8 mouse cellular contexts compared by ENCODE assay signal in the genomic region with DNA sequence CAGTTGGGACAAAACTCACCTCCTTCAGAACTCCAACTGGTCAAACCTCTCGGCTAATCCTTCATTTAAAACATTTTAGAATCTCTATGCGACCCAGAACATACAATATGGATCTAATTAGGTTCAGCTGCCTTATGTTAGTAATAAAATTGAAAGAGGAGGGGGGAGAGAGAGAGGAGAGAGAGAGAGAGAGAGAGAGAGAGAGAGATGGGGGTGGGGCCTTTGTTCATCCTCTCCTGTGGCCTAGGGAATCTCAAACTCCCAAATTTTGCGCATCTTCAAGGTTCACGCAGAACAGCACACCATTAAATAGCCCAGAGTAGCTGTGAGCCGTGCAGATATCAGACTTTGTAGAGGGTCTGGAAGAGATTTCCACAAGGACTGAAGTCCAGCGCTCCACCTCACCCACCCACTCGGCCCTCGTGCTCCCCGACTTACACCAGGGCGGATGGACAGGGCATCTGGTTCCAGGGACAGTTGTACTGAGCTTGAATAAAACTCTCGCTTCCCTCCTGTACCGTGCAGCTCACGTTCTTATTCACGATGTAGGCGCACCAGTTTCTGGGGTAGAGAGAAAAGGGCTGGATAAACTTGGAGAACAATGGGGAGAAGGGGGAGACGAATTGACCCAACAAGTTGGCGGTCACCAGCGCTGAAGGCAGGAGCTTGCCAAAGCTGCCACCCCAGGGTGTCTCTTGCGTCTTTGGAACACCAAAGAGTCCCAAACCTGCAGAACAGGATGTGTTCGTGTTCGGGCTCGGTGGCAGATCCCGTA. TPM values are rescaled to one million over a fixed set of nuclear protein-coding genes. Genes with fewer than 3 reads are reported as not detected.
DNase-seq lines count a peak whose midpoint lies in the region; ATAC-seq and TF ChIP-seq lines count a peak whose summit lies in the region.

No protein-coding gene starts in this region.

- no peak for TF ChIP-seq EP300 in heart, adult 2 months (IDR thresholded peaks at IDR 0.05; ENCODE audit: insufficient read depth, low read depth, low read length)

- no peaks in the 10 kb centered on the region for H3K36me3 ChIP-seq in heart, adult 2 months (ENCODE audit: control insufficient read depth, insufficient read depth, low read length)
- no peaks in the 10 kb centered on the region for H3K36me3 ChIP-seq in ES-E14 (ENCODE audit: control insufficient read depth, insufficient read depth, low read length, poor library complexity, severe bottlenecking)
- H3K36me3 ChIP-seq in forebrain, embryonic 10.5 days (replicated peaks), result 0 out of 2 replicates have a peak, but pooled peaks cover 2% of the 10 kb centered on the region
- no peaks in the 10 kb centered on the region for H3K36me3 ChIP-seq in intestine, embryonic 16.5 days (ENCODE audit: control insufficient read depth, insufficient read depth, low read length)

- TF ChIP-seq POLR2A in heart, adult 2 months (IDR thresholded peaks at IDR 0.05; ENCODE audit: insufficient read depth, low read depth, low read length), result no peak

- H3K27me3 ChIP-seq in heart, adult 2 months (ENCODE audit: control insufficient read depth, insufficient read depth, low read length), result no peaks in the 10 kb centered on the region; the same call in 1 of the 2 replicates
- H3K27me3 ChIP-seq in forebrain, embryonic 10.5 days (ENCODE audit: poor library complexity, severe bottlenecking), result peaks cover 29% of the 10 kb centered on the region
- peaks cover 31% of the 10 kb centered on the region for H3K27me3 ChIP-seq in intestine, embryonic 16.5 days (replicated peaks; ENCODE audit: control insufficient read depth, insufficient read depth, low read length)

- in situ Hi-C loops in ES-E14 (cut with MboI; ENCODE audit: low sequenced_read_pairs in 2 of 2, unreplicated experiment in 2 of 2), result no loop called here

- intact Hi-C loops in heart, adult 2 months (cut with DNase I), result loop anchor here (2.0 to 5.0 kb wide), 2 partner anchors 43 to 55 kb away; no protein-coding TSS in a partner anchor

- TF ChIP-seq CTCF in heart, adult 2 months (IDR thresholded peaks at IDR 0.05), result no peak

- DNase-seq in heart, adult 2 months, result no peak
- DNase-seq in heart, adult 8-10 months (ENCODE audit: low spot score), result no peak
- DNase-seq in ES-E14 (ENCODE audit: low read depth, low spot score) (no peak), MN1 (ENCODE audit: low spot score) (no peak)
- DNase-seq in forebrain, embryonic 10.5 days (ENCODE audit: extremely low spot score, low spot score), result peak; percentile 64
- no peak for DNase-seq in thymus, postnatal 25 days

- ATAC-seq in intestine, embryonic 16.5 days, result no peak; the same call in 1 of the 2 replicates
- ATAC-seq in monocyte, adult 5-6 weeks (replicated peaks; ENCODE audit: insufficient number of reproducible peaks, low FRiP score, low TSS enrichment, poor library complexity, severe bottlenecking), result 0 out of 2 replicates have a peak, but pooled peaks have one; percentile 9

- peak overlapping the region; percentile 83 for H3K9ac ChIP-seq in heart, adult 2 months (ENCODE audit: low read depth, low read length)
- H3K9ac ChIP-seq in ES-E14 (ENCODE audit: insufficient read depth, low read depth, low read length, poor library complexity, severe bottlenecking), result no peak overlapping the region
- peak overlapping the region; percentile 62 for H3K9ac ChIP-seq in intestine, embryonic 16.5 days (ENCODE audit: low read depth, low read length)

- H3K4me3 ChIP-seq in heart, adult 2 months, result peak overlapping the region; percentile 63
- H3K4me3 ChIP-seq in ES-E14 (ENCODE audit: insufficient read depth in 1 of 2, low read depth in 1 of 2, low read length in 2 of 2, poor library complexity in 1 of 2, severe bottlenecking in 1 of 2), result peak overlapping the region; percentile 65 to 71
- H3K4me3 ChIP-seq in forebrain, embryonic 10.5 days, result peak overlapping the region; percentile 83
- H3K4me3 ChIP-seq in intestine, embryonic 16.5 days (ENCODE audit: low read length), result peak overlapping the region; percentile 65

- H3K9me3 ChIP-seq in ES-E14 (ENCODE audit: control insufficient read depth, insufficient read depth, low read depth, low read length), result no peaks in the 10 kb centered on the region
- H3K9me3 ChIP-seq in forebrain, embryonic 10.5 days, result no peaks in the 10 kb centered on the region
- H3K9me3 ChIP-seq in intestine, embryonic 16.5 days (ENCODE audit: control insufficient read depth, low read length), result no peaks in the 10 kb centered on the region

- peak overlapping the region; percentile 99 for H3K4me2 ChIP-seq in intestine, embryonic 16.5 days (ENCODE audit: low read depth, low read length)

- peaks cover 1% of the 10 kb centered on the region; the same call in 1 of the 2 replicates for H3K4me1 ChIP-seq in heart, adult 2 months (ENCODE audit: control insufficient read depth, insufficient read depth, low read length)
- peaks cover 0 to 5% of the 10 kb centered on the region in 2 experiments; a peak in 1 of 4 replicates for H3K4me1 ChIP-seq in ES-E14 (ENCODE audit: control insufficient read depth in 2 of 2, insufficient read depth in 2 of 2, low read length in 2 of 2, poor library complexity in 1 of 2)
- H3K4me1 ChIP-seq in forebrain, embryonic 10.5 days, result peaks cover 41% of the 10 kb centered on the region
- H3K4me1 ChIP-seq in intestine, embryonic 16.5 days (ENCODE audit: control insufficient read depth, insufficient read depth, low read length), result peaks cover 8% of the 10 kb centered on the region; the same call in 1 of the 2 replicates

- no peaks in the 10 kb centered on the region for H3K79me2 ChIP-seq in heart, adult 2 months (replicated peaks; ENCODE audit: control insufficient read depth, insufficient read depth, low read length)

- 15% methylated on average over 23 of the region's 23 CpGs for WGBS in heart, adult 2 months
- 3% methylated on average over 23 of the region's 23 CpGs for WGBS in forebrain, embryonic 10.5 days
- WGBS in intestine, embryonic 16.5 days, result 8% methylated on average over 23 of the region's 23 CpGs

- peak overlapping the region; percentile 67 for H3K27ac ChIP-seq in heart, adult 2 months
- H3K27ac ChIP-seq in ES-E14 (ENCODE audit: insufficient read depth, low read depth, low read length, poor library complexity, severe bottlenecking), result no peak overlapping the region
- peak overlapping the region; percentile 91 for H3K27ac ChIP-seq in forebrain, embryonic 10.5 days
- no peak overlapping the region for H3K27ac ChIP-seq in intestine, embryonic 16.5 days (ENCODE audit: low read length)

TF ChIP-seq in ES-E14, 5 proteins besides CTCF, POLR2A, EP300 and RAD21:
- TF ChIP-seq ZC3H11A (IDR thresholded peaks at IDR 0.05; ENCODE audit: borderline replicate concordance, low read depth, low read length), result no peak
- TF ChIP-seq CHD2 (IDR thresholded peaks at IDR 0.05; ENCODE audit: low read depth, low read length), result no peak
- no peak for TF ChIP-seq HCFC1 (IDR thresholded peaks at IDR 0.05; ENCODE audit: borderline replicate concordance, insufficient read depth, low read length)
- TF ChIP-seq ZNF384 (IDR thresholded peaks at IDR 0.05; ENCODE audit: low read depth, low read length), result no peak
- TF ChIP-seq MAFK (IDR thresholded peaks at IDR 0.05; ENCODE audit: insufficient read depth, low read depth, low read length), result no peak

RNA-seq across cellular contexts. Expression of gene Emilin2, which starts 1.9 kb away (rescaled TPM):
- total RNA-seq in heart, adult 2 months (2021), result 10 to 100 TPM; 43.3 to 43.5 TPM
- 37.2 and 39.3 TPM in 2 replicates for polyA plus RNA-seq in heart, adult 2 months (2012; rRNA removed)
- 10 to 100 TPM; 25.3 to 46.2 (median 41.1) TPM for total RNA-seq in heart, adult 8-10 months (2022)
- total RNA-seq in ES-E14 (2012; rRNA removed), result 1.0 TPM in 2 replicates
- polyA plus RNA-seq in forebrain, embryonic 10.5 days (2016; fragmentation: Nextera tagmentation; extraction: Ambion mirVana), result 19.7 and 22.6 TPM in 2 replicates
- polyA plus RNA-seq in intestine, embryonic 16.5 days (2015; fragmentation: Nextera tagmentation; extraction: Ambion mirVana), result 1.7 and 2.4 TPM in 2 replicates
- total RNA-seq in monocyte, adult 5-6 weeks (2017), result 184 to 329 TPM (median 319 TPM) in 3 replicates

Comparison
In these comparisons a context has a peak if more than half of its experiments do, and no peak if none do; other contexts are left out.
1. H3K27ac ChIP-seq: peak in heart, adult 2 months (single experiment) and forebrain, embryonic 10.5 days (single experiment); none in ES-E14 (single experiment) and intestine, embryonic 16.5 days (single experiment).
2. RNA of gene Emilin2, which starts 1.9 kb away (total RNA-seq): 184 to 329 TPM in monocyte, adult 5-6 weeks, 43.3 to 43.5 TPM in heart, adult 2 months and 25.3 to 46.2 TPM in heart, adult 8-10 months; 1.0 TPM in ES-E14; every median in the first group is over 10 times any median in the second.
3. Peak in every context shown above with its lines, with median percentiles within 50 percentile points of each other: H3K4me3 ChIP-seq.